Comparison of ENCODE assay signal across 8 mouse cellular contexts in the genomic region with DNA sequence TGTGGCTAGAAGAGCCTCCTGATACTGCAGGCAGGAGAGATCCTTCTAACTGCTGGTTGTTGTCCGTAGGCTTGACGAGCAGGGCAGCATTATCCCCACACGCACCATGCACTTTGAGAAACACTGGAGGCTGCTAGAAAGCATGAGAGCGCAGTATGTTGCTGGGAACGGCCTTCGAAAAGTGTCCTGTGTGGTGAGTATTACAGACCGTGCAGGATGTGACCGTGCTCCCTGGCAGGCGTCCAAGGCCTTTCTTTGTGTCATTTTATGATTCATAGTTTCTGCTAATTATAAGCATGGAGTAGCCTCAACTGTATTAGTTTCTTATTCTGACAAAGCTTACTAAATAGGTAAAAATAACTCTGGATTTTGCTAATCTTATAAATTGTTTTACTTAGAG. TPM values are rescaled to one million over a fixed set of nuclear protein-coding genes. Genes with fewer than 3 reads are reported as not detected.
DNase-seq lines count a peak whose midpoint lies in the region; ATAC-seq and TF ChIP-seq lines count a peak whose summit lies in the region.

No protein-coding gene starts in this region.

- H3K9ac ChIP-seq in intestine, embryonic 15.5 days: no peak overlapping the region
- no peak overlapping the region for H3K9ac ChIP-seq in intestine, postnatal 0 days (ENCODE audit: low read depth, low read length)
- 0 out of 2 replicates have a peak overlapping the region, but pooled peaks have one; percentile 19 for H3K9ac ChIP-seq in kidney, embryonic 16.5 days (replicated peaks; ENCODE audit: low read length)
- no peak overlapping the region for H3K9ac ChIP-seq in stomach, embryonic 15.5 days

- no peaks in the 10 kb centered on the region for H3K4me1 ChIP-seq in intestine, embryonic 15.5 days (replicated peaks)
- no peaks in the 10 kb centered on the region for H3K4me1 ChIP-seq in intestine, postnatal 0 days (replicated peaks; ENCODE audit: control insufficient read depth, insufficient read depth, low read length)
- peaks cover 3% of the 10 kb centered on the region; the same call in 1 of the 2 replicates for H3K4me1 ChIP-seq in kidney, embryonic 16.5 days (ENCODE audit: insufficient read depth, low read length)
- peaks cover 3% of the 10 kb centered on the region; the same call in 1 of the 2 replicates for H3K4me1 ChIP-seq in stomach, embryonic 15.5 days

- no peak overlapping the region for H3K27ac ChIP-seq in intestine, embryonic 15.5 days
- H3K27ac ChIP-seq in intestine, postnatal 0 days (ENCODE audit: low read depth, low read length): no peak overlapping the region
- peak overlapping the region; percentile 56; the same call in 1 of the 2 replicates for H3K27ac ChIP-seq in kidney, embryonic 16.5 days (ENCODE audit: low read length)
- peak overlapping the region; percentile 64 for H3K27ac ChIP-seq in stomach, embryonic 15.5 days

- intact Hi-C loops in gastrocnemius, postnatal 36 days (cut with DNase I): no loop called here

- H3K27me3 ChIP-seq in intestine, embryonic 15.5 days (replicated peaks): no peaks in the 10 kb centered on the region
- H3K27me3 ChIP-seq in intestine, postnatal 0 days (replicated peaks; ENCODE audit: control insufficient read depth, insufficient read depth, low read length): no peaks in the 10 kb centered on the region
- H3K27me3 ChIP-seq in kidney, embryonic 16.5 days (ENCODE audit: insufficient read depth, low read length): no peaks in the 10 kb centered on the region
- H3K27me3 ChIP-seq in stomach, embryonic 15.5 days (replicated peaks): no peaks in the 10 kb centered on the region

- no peaks in the 10 kb centered on the region for H3K9me3 ChIP-seq in intestine, embryonic 15.5 days
- H3K9me3 ChIP-seq in intestine, postnatal 0 days (ENCODE audit: control insufficient read depth): no peaks in the 10 kb centered on the region
- H3K9me3 ChIP-seq in kidney, embryonic 16.5 days (ENCODE audit: low read length): no peaks in the 10 kb centered on the region
- H3K9me3 ChIP-seq in stomach, embryonic 15.5 days: no peaks in the 10 kb centered on the region

- H3K4me2 ChIP-seq in intestine, embryonic 15.5 days (replicated peaks): no peak overlapping the region
- H3K4me2 ChIP-seq in intestine, postnatal 0 days (replicated peaks; ENCODE audit: low read depth): no peak overlapping the region
- H3K4me2 ChIP-seq in kidney, embryonic 16.5 days (replicated peaks; ENCODE audit: low read depth, low read length): no peak overlapping the region
- H3K4me2 ChIP-seq in stomach, embryonic 15.5 days: no peak overlapping the region

- H3K36me3 ChIP-seq in intestine, embryonic 15.5 days: peaks cover 23% of the 10 kb centered on the region
- H3K36me3 ChIP-seq in intestine, postnatal 0 days (ENCODE audit: control insufficient read depth, insufficient read depth): peaks cover 68% of the 10 kb centered on the region
- H3K36me3 ChIP-seq in kidney, embryonic 16.5 days (ENCODE audit: insufficient read depth, low read length): peaks cover 60% of the 10 kb centered on the region
- H3K36me3 ChIP-seq in stomach, embryonic 15.5 days: peaks cover 41% of the 10 kb centered on the region

- peak; percentile 69 for DNase-seq in adipocyte (ENCODE audit: low spot score)
- peak; percentile 22 to 30 for DNase-seq in gastrocnemius, postnatal 36 days
- no peak for DNase-seq in right cerebral cortex, postnatal 25 days
- DNase-seq in spleen, postnatal 14 days (ENCODE audit: low spot score in 2 of 2): no peak

- H3K4me3 ChIP-seq in intestine, embryonic 15.5 days (replicated peaks): no peak overlapping the region
- H3K4me3 ChIP-seq in intestine, postnatal 0 days (ENCODE audit: low read depth, low read length): no peak overlapping the region
- no peak overlapping the region for H3K4me3 ChIP-seq in kidney, embryonic 16.5 days (ENCODE audit: low read length)
- H3K4me3 ChIP-seq in stomach, embryonic 15.5 days (replicated peaks): no peak overlapping the region

- no peak for TF ChIP-seq CTCF in intestine, postnatal 0 days (IDR thresholded peaks at IDR 0.05; ENCODE audit: low read depth)

- WGBS in intestine, embryonic 15.5 days: 44% methylated on average over 9 of the region's 9 CpGs
- WGBS in intestine, postnatal 0 days: 46% methylated on average over 9 of the region's 9 CpGs
- WGBS in kidney, embryonic 16.5 days: 52% methylated on average over 9 of the region's 9 CpGs
- 37% methylated on average over 9 of the region's 9 CpGs for WGBS in stomach, embryonic 15.5 days

- ATAC-seq in intestine, embryonic 15.5 days: peak; percentile 62
- ATAC-seq in intestine, postnatal 0 days: no peak
- peak; percentile 81 for ATAC-seq in kidney, embryonic 16.5 days (ENCODE audit: low FRiP score, low TSS enrichment)
- ATAC-seq in stomach, embryonic 15.5 days (ENCODE audit: insufficient read depth, low FRiP score, low read depth): peak; percentile 81; the same call in 1 of the 2 replicates

RNA-seq across cellular contexts. Expression of a gene that starts 32.0 kb away (rescaled TPM):
- polyA plus RNA-seq in intestine, embryonic 15.5 days (2015; fragmentation: Nextera tagmentation; extraction: Ambion mirVana): 73.8 and 78.8 TPM in 2 replicates
- 30.2 and 37.5 TPM in 2 replicates for polyA plus RNA-seq in intestine, postnatal 0 days (2015; fragmentation: Nextera tagmentation; extraction: Ambion mirVana)
- 10 to 100 TPM; 32.2 to 37.6 TPM for total RNA-seq in gastrocnemius, postnatal 36 days (2021)
- 105 and 106 TPM in 2 replicates for polyA plus RNA-seq in kidney, embryonic 16.5 days (2015; fragmentation: Nextera tagmentation; extraction: Ambion mirVana)
- polyA plus RNA-seq in stomach, embryonic 15.5 days (2015; fragmentation: Nextera tagmentation; extraction: Ambion mirVana): 86.1 and 92.0 TPM in 2 replicates

Comparison
In these comparisons a context has a peak if more than half of its experiments do, and no peak if none do; other contexts are left out.
1. H3K27ac ChIP-seq: peak in kidney, embryonic 16.5 days (single experiment) and stomach, embryonic 15.5 days (single experiment); none in intestine, embryonic 15.5 days (single experiment) and intestine, postnatal 0 days (single experiment).
2. DNase-seq: peak in adipocyte (single experiment) and gastrocnemius, postnatal 36 days (2 of 2); none in right cerebral cortex, postnatal 25 days (single experiment) and spleen, postnatal 14 days (0 of 2).